Mouse (Mus musculus) cerebellum, postnatal 14 days (tissue): ENCODE measurements at regions not wholly inside any gene's neighbourhood (a gene's known extent, or its start where the extent isn't known, plus 50 kb on each side); places are given as distances from the start of the nearest gene placed in this dataset.

Source experiments
- DNase-seq, 2 experiments: peaks; one replicate each; pipeline ENCODE4 v3.0.0; 2021; ENCODE audit warnings: mixed read lengths in 2 of 2

DNA sequence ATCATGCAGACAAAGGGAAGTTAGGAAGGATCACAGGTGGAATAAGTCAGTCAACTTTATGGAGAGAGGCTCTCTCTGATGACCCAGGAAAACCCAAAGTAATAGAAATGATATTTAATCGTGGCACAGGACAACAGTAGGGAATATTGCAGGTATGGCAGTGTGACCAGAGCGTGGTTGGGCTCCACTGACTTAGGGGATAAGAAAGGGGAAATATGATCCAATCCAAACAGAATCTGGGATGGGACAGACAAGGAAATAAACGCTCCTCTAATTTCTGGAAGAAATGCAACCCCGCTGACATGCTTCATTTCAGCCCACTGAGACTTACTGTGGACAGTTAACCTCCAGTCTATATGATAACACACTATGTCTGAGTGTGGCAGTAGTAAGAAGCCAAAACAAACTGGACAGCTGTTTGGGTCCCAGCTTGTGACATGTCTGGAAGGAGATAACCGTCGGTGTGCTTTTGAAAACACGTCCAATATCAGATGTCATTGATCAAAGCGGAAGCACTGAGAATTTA, 400.0 kb downstream of the Rps24 start:
- DNase-seq: no peak

DNA sequence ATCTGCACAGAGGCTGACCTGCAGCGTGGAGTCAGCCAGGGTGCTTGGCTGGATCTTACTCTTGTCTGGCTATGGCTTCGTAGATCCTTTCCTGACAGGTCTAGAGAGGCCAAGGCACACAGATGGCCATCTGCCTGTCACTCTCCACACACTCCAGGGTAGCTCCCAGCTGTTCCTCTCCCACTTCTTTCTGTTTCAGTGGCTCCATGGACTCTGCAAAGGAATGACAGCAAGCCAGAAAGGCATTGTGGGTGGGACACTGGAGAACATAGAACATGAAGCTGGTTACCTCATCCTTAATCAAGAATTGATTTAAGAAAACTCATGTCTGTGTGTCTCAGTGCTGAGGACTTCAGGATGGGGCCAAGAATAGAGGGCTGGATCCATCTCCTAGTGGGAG, 403.9 kb downstream of the Rps24 start:
- no peak for DNase-seq

- no peak for DNase-seq
Measured at GRCm38 (mm10) chr14:24895196-24895595, 408.3 kb downstream of the Rps24 start.

DNA sequence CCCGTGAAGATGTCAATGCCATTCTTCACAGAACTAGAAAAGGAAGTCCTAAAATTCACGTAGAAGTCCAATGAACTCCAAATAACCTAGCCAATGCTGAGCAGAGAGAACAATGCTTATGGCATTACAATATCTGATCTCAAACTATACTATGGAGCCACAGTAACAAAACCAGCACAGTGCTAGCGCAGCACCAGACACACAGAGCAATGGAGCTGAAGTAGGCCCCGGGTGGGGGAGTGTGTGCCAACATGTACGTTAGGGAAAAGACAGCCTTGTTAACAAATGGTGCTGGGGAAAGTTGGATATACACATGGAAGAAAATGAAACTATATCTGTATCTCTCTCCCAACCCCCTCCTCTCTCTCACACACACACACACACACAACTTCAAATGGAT, 409.8 kb downstream of the Rps24 start:
- no peak for DNase-seq

- no peak for DNase-seq
Measured at GRCm38 (mm10) chr14:24900501-24901179, 413.7 kb downstream of the Rps24 start.

- no peak for DNase-seq
Measured at GRCm38 (mm10) chr14:24901726-24902125, 414.8 kb downstream of the Rps24 start.

DNA sequence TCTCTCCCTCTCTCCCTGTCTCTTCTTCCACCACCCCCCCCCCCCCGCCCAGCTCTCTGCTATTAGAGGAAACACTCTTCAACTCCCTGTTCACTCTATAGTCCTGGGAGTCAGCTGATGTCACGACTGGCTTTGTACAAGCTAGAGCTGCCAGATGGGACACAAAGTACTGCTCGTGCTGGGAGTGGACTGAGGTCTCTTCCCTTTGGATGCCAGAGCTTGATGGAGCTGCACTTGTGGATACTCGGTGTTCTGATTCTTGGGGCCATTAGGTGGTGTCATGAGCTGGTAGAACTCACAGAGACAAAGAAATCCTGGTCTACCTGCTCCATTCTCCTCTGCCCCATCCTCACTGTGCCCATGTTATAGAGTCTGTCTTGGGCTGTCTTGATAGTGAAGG, 415.9 kb downstream of the Rps24 start:
- peak; percentile 34 to 59 for DNase-seq

GRCm38 (mm10) chr14:24904712-24905111, 417.8 kb downstream of the Rps24 start:
- DNase-seq: no peak

GRCm38 (mm10) chr14:24906916-24907315, 420.0 kb downstream of the Rps24 start:
- DNase-seq: no peak

DNA sequence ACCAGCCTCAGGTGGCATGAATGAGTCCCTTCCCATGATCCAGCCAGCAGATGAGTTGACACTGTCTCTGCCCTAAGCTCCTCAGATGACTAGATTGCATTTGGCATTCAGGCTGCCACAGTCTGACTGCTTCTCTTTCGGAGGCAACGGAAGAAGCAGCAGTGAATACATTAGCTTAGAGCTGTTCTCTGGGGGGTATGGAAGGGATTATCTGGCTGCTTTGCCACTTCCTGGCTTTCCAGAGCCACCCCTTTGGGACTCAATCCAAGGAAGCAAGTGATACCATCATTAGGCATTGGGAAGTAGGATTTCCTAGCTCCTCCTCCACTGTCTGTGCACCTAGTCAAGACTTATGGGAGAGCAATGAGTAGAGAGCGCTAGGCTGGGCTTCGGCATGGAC, 421.5 kb downstream of the Rps24 start:
- DNase-seq: no peak

DNA sequence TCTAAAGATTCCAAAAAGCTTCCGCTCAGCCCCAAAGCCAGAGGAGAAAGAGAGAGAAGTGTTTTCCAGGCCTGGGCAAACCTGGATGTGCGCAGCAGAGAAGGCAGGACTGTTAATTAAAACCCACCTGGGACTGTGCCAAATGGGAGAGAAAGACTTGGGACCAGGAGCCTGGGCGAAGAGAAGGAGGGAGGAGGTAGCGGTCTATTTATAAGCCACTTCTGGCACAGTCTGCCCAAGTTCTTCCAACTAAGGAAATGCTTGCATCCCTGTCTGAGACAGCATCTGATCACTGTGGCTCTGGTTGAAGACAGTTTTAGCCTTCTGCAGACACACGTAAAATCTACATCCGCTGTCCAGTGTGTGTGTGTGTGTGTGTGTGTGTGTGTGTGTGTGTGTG, 424.7 kb downstream of the Rps24 start:
- DNase-seq: peak; percentile 68 to 73

DNA sequence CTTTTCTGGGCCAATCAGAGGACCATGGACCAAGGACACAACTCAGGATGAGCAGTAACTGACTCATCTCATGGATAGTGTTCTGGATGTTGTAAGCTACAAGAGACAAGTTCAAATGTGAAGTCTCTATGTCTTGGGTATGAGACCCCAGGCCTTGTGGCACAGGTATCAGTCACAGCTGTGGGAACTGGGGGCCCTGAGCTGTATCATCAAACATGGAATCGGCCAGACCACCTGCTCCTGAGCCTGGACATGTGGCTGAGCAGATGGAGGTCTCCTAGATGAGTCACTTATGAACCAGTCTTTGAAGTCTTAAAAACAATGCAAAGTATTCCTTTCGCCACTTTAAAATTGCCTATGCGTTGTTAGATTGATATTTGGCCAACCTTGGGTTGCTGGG, 432.1 kb downstream of the Rps24 start:
- no peak for DNase-seq

DNA sequence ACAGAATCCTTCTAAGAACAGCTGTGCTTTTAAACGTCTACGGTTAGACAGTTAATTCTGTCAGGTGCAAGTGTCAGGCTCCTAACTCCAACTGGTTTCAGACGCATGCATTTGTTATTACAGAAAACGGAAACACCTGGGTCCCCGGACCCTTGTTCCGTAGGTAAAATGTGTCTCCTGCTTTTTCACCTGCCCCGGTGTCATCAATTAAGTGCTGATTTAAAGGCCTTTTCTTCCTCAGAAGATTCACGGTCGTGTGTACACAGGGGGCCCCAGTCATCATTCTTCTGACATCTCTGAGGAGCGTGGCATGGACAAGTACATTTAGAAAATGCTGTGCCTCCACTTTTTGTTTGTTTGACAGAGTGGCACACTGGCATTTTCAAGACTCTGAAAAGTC, 435.1 kb downstream of the Rps24 start:
- no peak for DNase-seq

- no peak for DNase-seq
Measured at GRCm38 (mm10) chr14:24924561-24924960, 437.6 kb downstream of the Rps24 start.

DNA sequence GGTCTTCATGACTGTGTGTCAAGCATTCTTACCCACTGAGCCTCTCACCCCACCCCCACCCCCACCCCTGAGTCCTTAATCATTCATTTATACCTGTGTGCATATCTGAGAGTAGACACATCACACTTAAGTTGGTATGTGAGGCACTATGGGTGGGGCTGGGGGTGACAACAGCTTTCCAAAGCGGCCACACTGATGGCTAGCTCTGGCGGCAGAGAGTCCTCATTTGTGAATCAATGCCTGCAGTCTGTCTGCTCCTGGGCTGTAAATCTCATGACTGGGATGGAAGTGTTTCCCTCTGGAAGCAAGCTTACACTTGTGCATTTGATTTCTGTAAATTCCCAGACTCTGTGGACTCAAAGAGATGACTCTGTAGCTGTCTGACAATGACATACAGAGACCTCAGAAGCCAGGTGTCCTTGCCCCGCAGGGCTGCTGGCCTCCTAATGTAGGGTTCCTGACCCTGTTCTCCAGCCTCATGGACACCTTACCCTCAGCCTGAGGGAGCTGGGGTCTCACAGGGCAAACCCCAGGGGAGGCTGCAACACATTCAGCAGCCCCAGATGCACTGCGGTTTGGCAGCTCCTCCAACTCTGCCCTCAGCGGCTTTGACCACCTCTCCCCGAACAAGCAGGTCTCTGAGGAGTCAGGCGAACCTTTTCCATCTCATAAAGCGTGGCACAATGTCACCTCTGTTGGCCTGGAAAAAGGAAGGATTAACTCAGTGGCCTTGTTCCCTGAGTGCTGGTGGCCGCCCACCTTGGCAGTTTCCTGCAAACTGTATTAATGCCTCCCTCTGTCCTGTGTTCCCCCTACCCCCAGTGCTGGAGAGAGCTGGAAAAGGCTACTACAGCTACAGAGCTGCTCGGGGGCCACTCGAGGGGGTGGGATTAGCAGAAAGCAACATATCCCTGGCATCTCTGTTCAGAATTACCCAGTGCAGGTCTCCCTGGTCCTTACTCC, 439.4 kb downstream of the Rps24 start:
- no peak for DNase-seq

DNA sequence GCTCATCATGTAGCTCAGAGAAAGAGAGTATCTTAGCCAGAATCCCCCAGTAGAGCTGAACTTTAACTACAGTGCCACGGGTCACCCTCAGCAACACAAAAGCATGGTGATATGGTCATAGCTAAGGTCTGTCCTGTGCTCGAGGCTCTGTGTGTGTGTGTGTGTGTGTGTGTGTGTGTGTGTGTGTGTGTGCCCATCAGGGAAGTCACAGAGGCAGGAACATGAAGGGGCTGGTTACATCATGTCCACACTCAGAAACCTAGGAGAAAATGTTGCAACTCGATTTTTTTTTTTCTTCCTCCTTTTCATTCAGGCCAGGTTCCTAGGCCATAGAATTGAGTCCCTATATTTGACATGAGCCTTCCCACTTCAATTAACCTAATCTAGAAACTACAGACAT, 441.8 kb downstream of the Rps24 start:
- DNase-seq: no peak

DNA sequence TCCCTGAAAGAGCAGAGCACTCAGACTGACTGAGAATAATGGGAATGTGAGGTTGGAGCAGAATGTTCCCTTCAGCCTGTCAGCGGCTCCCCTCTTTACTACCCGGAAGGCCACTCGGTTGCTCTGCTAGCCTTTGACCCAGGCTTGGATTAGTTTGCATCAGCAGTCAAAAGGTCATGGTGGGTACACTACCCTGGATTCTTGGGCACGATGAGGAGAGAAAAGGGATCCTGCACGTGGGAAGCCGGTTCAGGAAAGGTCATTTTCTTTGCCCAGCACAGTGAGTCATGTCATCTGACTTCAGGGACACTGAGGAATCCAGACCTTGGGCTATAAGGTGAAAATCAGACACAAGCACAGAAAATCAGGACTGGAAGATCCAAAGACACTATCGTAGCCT, 443.3 kb downstream of the Rps24 start:
- no peak for DNase-seq

- DNase-seq: no peak
Measured at GRCm38 (mm10) chr14:24937876-24938275, 451.0 kb downstream of the Rps24 start.

- peak in 1 of 2 experiments; percentile 21 for DNase-seq
Measured at GRCm38 (mm10) chr14:24939068-24939467, 452.1 kb downstream of the Rps24 start.

- DNase-seq: peak; percentile 82
Measured at GRCm38 (mm10) chr14:24939476-24940200, 452.7 kb downstream of the Rps24 start.

DNA sequence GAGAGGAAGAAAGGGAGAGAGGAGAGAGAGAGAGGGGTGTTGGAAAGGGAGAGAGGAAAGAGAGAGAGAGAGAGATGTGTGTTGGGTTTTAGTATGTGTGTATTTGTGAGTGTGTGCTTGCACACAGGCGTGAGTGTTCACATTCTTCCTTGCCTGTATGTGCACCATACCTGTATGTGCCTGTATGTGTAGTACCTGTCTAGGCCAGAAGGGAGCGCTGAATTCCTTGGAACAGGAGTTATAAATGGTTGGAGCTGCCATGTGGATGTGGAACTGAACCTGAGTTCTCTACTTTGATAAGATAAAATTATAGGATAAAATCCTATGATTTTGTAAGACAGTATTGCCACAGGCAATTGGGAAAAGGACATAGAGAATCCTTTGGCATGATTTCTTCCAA, 458.8 kb downstream of the Rps24 start:
- DNase-seq: no peak

GRCm38 (mm10) chr14:24947084-24947483, 460.2 kb downstream of the Rps24 start:
- no peak for DNase-seq

GRCm38 (mm10) chr14:24955891-24956410, 469.0 kb downstream of the Rps24 start:
- DNase-seq: no peak
